Mouse (Mus musculus): ENCODE measurements around the gene Pigk.

Pigk gene

GRCm38 (mm10) chr3:152980431-152980830 lies 266.5 kb downstream of the Pigk start:
- DNase-seq (ENCODE audit: extremely low spot score, low spot score) = no peak

GRCm38 (mm10) chr3:152980978-152981974 lies 267.4 kb downstream of the Pigk start:
- DNase-seq (ENCODE audit: extremely low spot score, low spot score) = peak; percentile 63

GRCm38 (mm10) chr3:152981988-152982387 lies 268.1 kb downstream of the Pigk start, which contains the start of gene St6galnac5:
Gene St6galnac5, minus strand, starts transcription at chr3:152982246.
- DNase-seq (ENCODE audit: extremely low spot score, low spot score) = peak; percentile 61

GRCm38 (mm10) chr3:152990787-152991186 lies 276.9 kb downstream of the Pigk start:
- no peak for DNase-seq (ENCODE audit: extremely low spot score, low spot score)

- no peak for DNase-seq (ENCODE audit: extremely low spot score, low spot score)
Measured at GRCm38 (mm10) chr3:152993608-152994007, 279.7 kb downstream of the Pigk start.

GRCm38 (mm10) chr3:152998106-152998505 lies 284.2 kb downstream of the Pigk start:
- no peak for DNase-seq (ENCODE audit: extremely low spot score, low spot score)

- DNase-seq (ENCODE audit: extremely low spot score, low spot score) = no peak
Measured at GRCm38 (mm10) chr3:152998901-152999300, 285.0 kb downstream of the Pigk start.

- DNase-seq (ENCODE audit: extremely low spot score, low spot score) = no peak
Measured at GRCm38 (mm10) chr3:153006893-153007292, 293.0 kb downstream of the Pigk start.

GRCm38 (mm10) chr3:153016355-153016754 lies 302.5 kb downstream of the Pigk start:
- no peak for DNase-seq (ENCODE audit: extremely low spot score, low spot score)

GRCm38 (mm10) chr3:153018051-153018450 lies 304.2 kb downstream of the Pigk start:
- no peak for DNase-seq (ENCODE audit: extremely low spot score, low spot score)

- no peak for DNase-seq (ENCODE audit: extremely low spot score, low spot score)
Measured at GRCm38 (mm10) chr3:153024016-153024415, 310.1 kb downstream of the Pigk start.
